In genomic region chr14:76507804-76508500, GRCm38 (mm10) we compare ENCODE assay signal across 8 mouse cellular contexts. TPM values are rescaled to one million over a fixed set of nuclear protein-coding genes. Genes with fewer than 3 reads are reported as not detected.
DNase-seq lines count a peak whose midpoint lies in the region; ATAC-seq and TF ChIP-seq lines count a peak whose summit lies in the region.
"Had no signal": no experiment of that assay in that cellular context is flagged by ENCODE, and none has a peak within 500 bp of the region (broad histone marks: within the 10 kb centered on the region; RNA-seq: fewer than 3 reads in every experiment).

No protein-coding gene starts in this region.

- no peak for DNase-seq in layer of hippocampus, adult 2 months (ENCODE audit: low spot score in 2 of 2)
- DNase-seq in layer of hippocampus, adult 9-11 months = no peak
- DNase-seq in adipocyte (ENCODE audit: low spot score) = peak; percentile 44
- DNase-seq in liver, embryonic 14.5 days (ENCODE audit: low read depth in 3 of 3, low spot score in 3 of 3) = no peak
- DNase-seq in right cerebral cortex, postnatal 14 days = no peak
- DNase-seq in cerebellum, adult 18-20 months = no peak
- DNase-seq: right cerebral cortex, postnatal 25 days had no signal

- no peak for TF ChIP-seq CTCF in layer of hippocampus, adult 2 months (conservative IDR thresholded peaks at IDR 0.05)
- no peak for TF ChIP-seq CTCF in liver, embryonic 14.5 days (IDR thresholded peaks at IDR 0.05; ENCODE audit: low read depth)

- H3K4me2 ChIP-seq in embryonic facial prominence, embryonic 12.5 days (replicated peaks) = peak overlapping the region; percentile 93
- H3K4me2 ChIP-seq in liver, embryonic 14.5 days (ENCODE audit: low read depth) = peak overlapping the region; percentile 84; the same call in 1 of the 2 replicates

- no peak for TF ChIP-seq EP300 in liver, embryonic 14.5 days (IDR thresholded peaks at IDR 0.05; ENCODE audit: low read depth)

- no peaks in the 10 kb centered on the region for H3K27me3 ChIP-seq in embryonic facial prominence, embryonic 12.5 days
- H3K27me3 ChIP-seq in liver, embryonic 14.5 days (ENCODE audit: control insufficient read depth, insufficient read depth, low read length) = no peaks in the 10 kb centered on the region

- H3K9ac ChIP-seq in embryonic facial prominence, embryonic 12.5 days = no peak overlapping the region
- no peak overlapping the region for H3K9ac ChIP-seq in liver, embryonic 14.5 days (replicated peaks)

- WGBS in embryonic facial prominence, embryonic 12.5 days = 83% methylated on average over 9 of the region's 9 CpGs
- WGBS in liver, embryonic 14.5 days (ENCODE audit: insufficient replicate concordance) = 80% methylated on average over 9 of the region's 9 CpGs

- no peak for ATAC-seq in embryonic facial prominence, embryonic 12.5 days (ENCODE audit: insufficient number of reproducible peaks, insufficient read depth, low FRiP score, low TSS enrichment)
- no peak for ATAC-seq in liver, embryonic 14.5 days (ENCODE audit: insufficient read depth)

- peaks cover 29% of the 10 kb centered on the region for H3K36me3 ChIP-seq in embryonic facial prominence, embryonic 12.5 days
- H3K36me3 ChIP-seq in liver, embryonic 14.5 days (replicated peaks; ENCODE audit: control insufficient read depth, insufficient read depth, low read depth) = peaks cover 18% of the 10 kb centered on the region

- peak overlapping the region; percentile 99; the same call in 1 of the 2 replicates for H3K27ac ChIP-seq in layer of hippocampus, adult 2 months
- H3K27ac ChIP-seq in embryonic facial prominence, embryonic 12.5 days = 0 out of 2 replicates have a peak overlapping the region, but pooled peaks have one; percentile 47
- no peak overlapping the region for H3K27ac ChIP-seq in liver, embryonic 14.5 days

- no peaks in the 10 kb centered on the region for H3K9me3 ChIP-seq in embryonic facial prominence, embryonic 12.5 days
- H3K9me3 ChIP-seq in liver, embryonic 14.5 days (ENCODE audit: control insufficient read depth, low read length) = no peaks in the 10 kb centered on the region

- H3K4me3 ChIP-seq in layer of hippocampus, adult 2 months = peak overlapping the region; percentile 89; the same call in 1 of the 2 replicates
- H3K4me3 ChIP-seq in embryonic facial prominence, embryonic 12.5 days = no peak overlapping the region
- no peak overlapping the region for H3K4me3 ChIP-seq in liver, embryonic 14.5 days (ENCODE audit: insufficient read depth in 1 of 2, low read depth in 2 of 2, low read length in 2 of 2)

- H3K4me1 ChIP-seq in embryonic facial prominence, embryonic 12.5 days = peaks cover 18% of the 10 kb centered on the region; the same call in 1 of the 2 replicates
- peaks cover 10 to 11% of the 10 kb centered on the region in 2 experiments; a peak in 3 of 4 replicates for H3K4me1 ChIP-seq in liver, embryonic 14.5 days (replicated peaks; ENCODE audit: control insufficient read depth in 2 of 2, insufficient read depth in 2 of 2, low read length in 1 of 2)

RNA-seq across cellular contexts. Expression of gene Serp2, which starts 48.7 kb away (rescaled TPM):
- 100 to 1,000 TPM; 142 to 158 TPM for total RNA-seq in layer of hippocampus, adult 2 months (2021)
- polyA plus RNA-seq in embryonic facial prominence, embryonic 12.5 days (2016; fragmentation: Nextera tagmentation; extraction: Ambion mirVana) = 23.3 and 24.3 TPM in 2 replicates
- polyA plus RNA-seq in liver, embryonic 14.5 days (2012; rRNA removed) = 0.31 and 0.63 TPM in 2 replicates
- polyA plus RNA-seq in liver, embryonic 14.5 days (2014; fragmentation: Nextera tagmentation; extraction: Ambion mirVana) = 1.3 and 1.7 TPM in 2 replicates
